Mouse (Mus musculus): ENCODE results near the gene Cd209e. TPM values are rescaled to one million over a fixed set of nuclear protein-coding genes. Genes with fewer than 3 reads are reported as not detected.
"Not testable (repeated sequence)": the region's sequence is repeated elsewhere in the genome, so short reads cannot be mapped to it uniquely, and the experiment has no call there.

Cd209e gene
- polyA plus RNA-seq (2014; fragmentation: Nextera tagmentation; extraction: Ambion mirVana): not detected in 2 replicates

DNA sequence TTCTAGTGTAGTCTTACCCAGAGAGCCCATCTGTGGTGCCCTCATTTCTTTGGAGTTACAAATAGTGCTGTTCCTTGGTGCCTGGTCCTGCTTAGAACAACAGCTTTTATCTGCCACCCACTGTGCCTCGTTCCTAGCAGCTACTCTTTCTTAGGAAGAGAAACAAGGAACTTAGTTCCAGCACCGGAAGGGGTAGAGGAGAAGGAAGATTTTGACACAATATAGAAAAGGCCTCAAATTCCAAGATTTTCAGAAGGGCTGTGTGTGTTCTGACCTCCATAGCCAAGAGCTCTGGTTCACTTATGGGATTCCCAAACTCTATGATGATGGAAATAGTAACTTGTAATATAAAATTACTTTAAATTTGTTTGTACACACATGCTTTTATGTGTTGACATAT lies at the start of gene Cd209e:
Cd209e (minus strand) TSS at position 101 of the 400 bp plus-strand sequence.
- H3K4me3 ChIP-seq (ENCODE audit: low read depth, low read length): no peak within 1 kb of the TSS
- no peak within 1 kb of the TSS for H3K4me2 ChIP-seq (ENCODE audit: low read depth, low read length)
- DNase-seq (ENCODE audit: low spot score) (no peak), ATAC-seq (ENCODE audit: low read depth) (no peak)
- no peak within 1 kb of the TSS for H3K9ac ChIP-seq (ENCODE audit: low read depth, low read length)
- no peaks in the 10 kb centered on the region for H3K9me3 ChIP-seq (ENCODE audit: control insufficient read depth, low read length)
- H3K36me3 ChIP-seq (ENCODE audit: control insufficient read depth, insufficient read depth, low read length): no peaks in the 10 kb centered on the region
- no peak within 1 kb of the TSS for H3K27ac ChIP-seq (replicated peaks; ENCODE audit: low read depth, low read length)
- no peaks in the 10 kb centered on the region for H3K4me1 ChIP-seq (ENCODE audit: control insufficient read depth, insufficient read depth, low read length)
- H3K27me3 ChIP-seq (replicated peaks; ENCODE audit: control insufficient read depth, insufficient read depth, low read length): no peaks in the 10 kb centered on the region
- WGBS: 67% methylated on average over 2 of the region's 2 CpGs

DNA sequence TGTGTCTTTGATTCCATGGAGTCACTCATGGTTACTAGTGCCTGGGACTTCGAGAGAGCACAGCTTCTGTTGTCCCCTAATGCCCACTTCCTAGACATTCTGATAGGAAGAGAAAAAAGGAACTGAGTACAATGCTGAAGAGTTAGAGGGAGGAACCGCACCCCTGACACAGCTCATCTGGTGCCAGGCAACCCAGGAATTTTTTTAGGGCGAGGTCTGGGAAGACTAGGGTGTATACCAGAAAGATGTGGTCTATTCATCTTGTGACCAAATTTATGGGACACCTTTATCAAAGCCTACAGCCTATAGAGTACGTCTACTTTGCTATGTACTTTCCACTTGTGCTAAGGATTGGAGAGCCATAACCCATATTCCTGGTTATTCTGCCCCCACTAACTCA lies 24.3 kb upstream of the Cd209e start, which contains the start of gene Cd209d:
Cd209d (minus strand) TSS at position 101 of the 400 bp plus-strand sequence.
- Histone ChIP-seq H3K27ac (replicated peaks; ENCODE audit: low read depth, low read length) (no peak within 1 kb of the TSS), H3K27me3 (replicated peaks; ENCODE audit: control insufficient read depth, insufficient read depth, low read length) (no peaks in the 10 kb centered on the region), H3K9me3 (ENCODE audit: control insufficient read depth, low read length) (0 out of 2 replicates have a peak, but pooled peaks cover 3% of the 10 kb centered on the region), H3K4me1 (ENCODE audit: control insufficient read depth, insufficient read depth, low read length) (no peaks in the 10 kb centered on the region), H3K36me3 (ENCODE audit: control insufficient read depth, insufficient read depth, low read length) (no peaks in the 10 kb centered on the region), H3K9ac (ENCODE audit: low read depth, low read length) (no peak within 1 kb of the TSS), H3K4me3 (ENCODE audit: low read depth, low read length) (no peak within 1 kb of the TSS), H3K4me2 (ENCODE audit: low read depth, low read length) (no peak within 1 kb of the TSS)
- 68% methylated on average over 4 of the region's 4 CpGs for WGBS
- no peak for DNase-seq (ENCODE audit: low spot score)
- ATAC-seq (ENCODE audit: low read depth): no peak

DNA sequence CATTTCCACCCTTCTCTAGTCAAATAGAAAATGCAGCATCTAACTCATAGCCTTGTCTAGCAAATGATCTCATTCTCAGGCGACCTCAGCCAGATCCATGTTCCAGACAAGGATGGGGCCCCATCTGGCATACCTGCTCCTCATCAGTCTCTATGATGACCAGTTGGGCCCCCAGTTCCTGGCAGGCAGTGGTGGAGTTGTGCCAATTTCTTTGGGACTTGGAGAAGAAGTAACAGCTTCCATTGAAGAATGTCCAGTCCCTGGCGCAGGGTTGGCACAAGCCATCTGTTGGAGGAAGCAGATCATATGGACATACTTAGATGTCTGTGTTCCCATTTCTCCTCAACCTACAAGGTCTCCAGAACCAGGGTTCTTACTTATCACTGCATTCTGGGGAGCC lies 22.0 kb upstream of the Cd209e start:
- Histone ChIP-seq H3K4me3 (ENCODE audit: low read depth, low read length) (no peak overlapping the region), H3K9ac (ENCODE audit: low read depth, low read length) (no peak overlapping the region), H3K27ac (replicated peaks; ENCODE audit: low read depth, low read length) (no peak overlapping the region), H3K27me3 (replicated peaks; ENCODE audit: control insufficient read depth, insufficient read depth, low read length) (no peaks in the 10 kb centered on the region), H3K4me2 (ENCODE audit: low read depth, low read length) (no peak overlapping the region), H3K9me3 (ENCODE audit: control insufficient read depth, low read length) (0 out of 2 replicates have a peak, but pooled peaks cover 3% of the 10 kb centered on the region), H3K4me1 (ENCODE audit: control insufficient read depth, insufficient read depth, low read length) (no peaks in the 10 kb centered on the region), H3K36me3 (ENCODE audit: control insufficient read depth, insufficient read depth, low read length) (no peaks in the 10 kb centered on the region)
- WGBS: 80% methylated on average over 2 of the region's 2 CpGs
- ATAC-seq (ENCODE audit: low read depth) (no peak), DNase-seq (ENCODE audit: low spot score) (no peak)

DNA sequence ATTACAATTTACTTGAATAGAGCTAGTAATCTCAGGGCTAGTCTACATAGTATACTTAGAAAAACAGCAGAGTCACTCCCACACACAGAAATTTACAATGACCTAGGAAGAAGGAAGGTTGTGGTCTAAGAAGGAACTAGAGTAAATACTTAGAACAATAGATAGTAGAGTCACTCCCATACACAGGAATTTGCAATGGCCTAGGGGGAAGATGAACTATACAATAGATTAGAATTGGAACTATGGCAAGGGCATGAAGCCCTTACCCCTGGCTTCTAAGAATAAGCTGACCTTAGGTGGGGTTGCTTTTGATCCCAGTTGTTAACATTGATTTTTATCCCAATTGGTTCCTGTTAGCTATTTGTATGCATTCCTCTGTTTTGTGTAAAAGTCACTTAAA lies 8.6 kb upstream of the Cd209e start:
- H3K27ac ChIP-seq (replicated peaks; ENCODE audit: low read depth, low read length); H3K9ac ChIP-seq (ENCODE audit: low read depth, low read length); H3K4me1 ChIP-seq (ENCODE audit: control insufficient read depth, insufficient read depth, low read length); H3K27me3 ChIP-seq (replicated peaks; ENCODE audit: control insufficient read depth, insufficient read depth, low read length); DNase-seq (ENCODE audit: low spot score); H3K4me3 ChIP-seq (ENCODE audit: low read depth, low read length); ATAC-seq (ENCODE audit: low read depth); H3K4me2 ChIP-seq (ENCODE audit: low read depth, low read length); H3K9me3 ChIP-seq (ENCODE audit: control insufficient read depth, low read length); H3K36me3 ChIP-seq (ENCODE audit: control insufficient read depth, insufficient read depth, low read length): not testable (repeated sequence)

DNA sequence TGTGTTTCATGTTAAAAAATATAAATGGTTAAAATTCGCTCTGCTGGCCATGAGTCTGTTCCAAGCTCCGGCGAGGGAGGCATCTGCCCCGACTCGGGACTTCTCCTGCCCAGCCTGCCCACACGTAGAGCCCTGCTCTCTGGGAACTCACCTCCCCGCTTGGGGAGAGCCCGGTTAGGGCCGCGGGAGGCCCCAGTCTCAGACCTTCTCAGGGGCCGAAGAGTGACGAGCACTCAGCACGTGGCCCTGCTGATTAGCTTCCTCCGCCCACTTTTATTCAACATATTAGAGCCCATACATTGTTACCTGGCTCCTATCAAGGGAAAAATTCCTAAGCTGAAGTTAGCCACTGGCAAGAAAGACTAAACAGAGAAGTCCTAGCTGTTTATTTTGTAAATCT lies 51.0 kb downstream of the Cd209e start:
- 85% methylated on average over 14 of the region's 14 CpGs for WGBS
- no peak overlapping the region for H3K4me3 ChIP-seq (ENCODE audit: low read depth, low read length)
- DNase-seq (ENCODE audit: low spot score): no peak
- no peaks in the 10 kb centered on the region for H3K4me1 ChIP-seq (ENCODE audit: control insufficient read depth, insufficient read depth, low read length)
- H3K27ac ChIP-seq (replicated peaks; ENCODE audit: low read depth, low read length): no peak overlapping the region
- H3K27me3 ChIP-seq (replicated peaks; ENCODE audit: control insufficient read depth, insufficient read depth, low read length): no peaks in the 10 kb centered on the region
- no peak for ATAC-seq (ENCODE audit: low read depth)
- no peak overlapping the region for H3K4me2 ChIP-seq (ENCODE audit: low read depth, low read length)
- H3K9ac ChIP-seq (ENCODE audit: low read depth, low read length): no peak overlapping the region
- peaks cover 17% of the 10 kb centered on the region for H3K9me3 ChIP-seq (ENCODE audit: control insufficient read depth, low read length)
- H3K36me3 ChIP-seq (ENCODE audit: control insufficient read depth, insufficient read depth, low read length): no peaks in the 10 kb centered on the region

Other genes with a start within 250 kb of the Cd209e start
- 41.3 and 47.0 TPM in 2 replicates for gene Xab2, start 233.0 kb downstream of the Cd209e start, polyA plus RNA-seq (2014; fragmentation: Nextera tagmentation; extraction: Ambion mirVana)
- 84.2 and 97.1 TPM in 2 replicates for gene Pet100, start 232.8 kb downstream of the Cd209e start, polyA plus RNA-seq (2014; fragmentation: Nextera tagmentation; extraction: Ambion mirVana)
- gene Pcp2, start 228.8 kb downstream of the Cd209e start, polyA plus RNA-seq (2014; fragmentation: Nextera tagmentation; extraction: Ambion mirVana): 0.17 and 0.31 TPM in 2 replicates
- gene Stxbp2, start 223.4 kb downstream of the Cd209e start, polyA plus RNA-seq (2014; fragmentation: Nextera tagmentation; extraction: Ambion mirVana): 23.7 and 30.4 TPM in 2 replicates
- gene Retn, start 198.5 kb downstream of the Cd209e start, polyA plus RNA-seq (2014; fragmentation: Nextera tagmentation; extraction: Ambion mirVana): 1.3 TPM in 1 of 2 replicates, not detected in the other
- gene Mcemp1, start 188.6 kb downstream of the Cd209e start, polyA plus RNA-seq (2014; fragmentation: Nextera tagmentation; extraction: Ambion mirVana): 0.45 and 0.78 TPM in 2 replicates
- gene Fcor, start 181.9 kb downstream of the Cd209e start, polyA plus RNA-seq (2014; fragmentation: Nextera tagmentation; extraction: Ambion mirVana): 12.6 and 14.8 TPM in 2 replicates
- gene Trappc5, start 178.0 kb downstream of the Cd209e start, polyA plus RNA-seq (2014; fragmentation: Nextera tagmentation; extraction: Ambion mirVana): 29.0 and 29.5 TPM in 2 replicates
- 0.07 and 0.14 TPM in 2 replicates for gene Fcer2a, start 160.1 kb downstream of the Cd209e start, polyA plus RNA-seq (2014; fragmentation: Nextera tagmentation; extraction: Ambion mirVana)
- gene Clec4g, start 133.7 kb downstream of the Cd209e start, polyA plus RNA-seq (2014; fragmentation: Nextera tagmentation; extraction: Ambion mirVana): not detected in 2 replicates
- gene Cd209a, start 105.3 kb downstream of the Cd209e start, polyA plus RNA-seq (2014; fragmentation: Nextera tagmentation; extraction: Ambion mirVana): 0.50 and 1.1 TPM in 2 replicates
- gene Cd209d, start 24.2 kb upstream of the Cd209e start, polyA plus RNA-seq (2014; fragmentation: Nextera tagmentation; extraction: Ambion mirVana): 0.22 TPM in 1 of 2 replicates, not detected in the other
- 0.17 TPM in 1 of 2 replicates, not detected in the other for gene Cd209b, start 72.5 kb upstream of the Cd209e start, polyA plus RNA-seq (2014; fragmentation: Nextera tagmentation; extraction: Ambion mirVana)
- gene Cd209c, start 100.4 kb upstream of the Cd209e start, polyA plus RNA-seq (2014; fragmentation: Nextera tagmentation; extraction: Ambion mirVana): 0.28 and 0.79 TPM in 2 replicates